Mouse (Mus musculus): ENCODE measurements around the gene Gm13124. TPM values are rescaled to one million over a fixed set of nuclear protein-coding genes. Genes with fewer than 3 reads are reported as not detected.
"Not testable (repeated sequence)": the region's sequence is repeated elsewhere in the genome, so short reads cannot be mapped to it uniquely, and the experiment has no call there.

Gene Gm13124
- polyA plus RNA-seq (2015; fragmentation: Nextera tagmentation; extraction: Ambion mirVana) = not detected in 2 replicates

GRCm38 (mm10) chr4:144565034-144565433 lies at the start of gene Gm13124:
Gene Gm13124 (minus strand): TSS chr4:144565134.
- no peak for ATAC-seq
- H3K4me1 ChIP-seq (ENCODE audit: control insufficient read depth, insufficient read depth, low read length) = no peaks in the 10 kb centered on the region
- no peaks in the 10 kb centered on the region for H3K36me3 ChIP-seq (ENCODE audit: control insufficient read depth, insufficient read depth, low read length)
- no peak within 1 kb of the TSS for H3K27ac ChIP-seq (ENCODE audit: low read length)
- no peak within 1 kb of the TSS for H3K4me2 ChIP-seq (ENCODE audit: low read length)
- H3K4me3 ChIP-seq (ENCODE audit: low read depth, low read length) = no peak within 1 kb of the TSS
- H3K9ac ChIP-seq (ENCODE audit: low read depth, low read length) = no peak within 1 kb of the TSS
- WGBS = 95% methylated on average over 1 of the region's 1 CpGs
- peaks cover 35% of the 10 kb centered on the region for H3K9me3 ChIP-seq (replicated peaks; ENCODE audit: control insufficient read depth, low read length, poor library complexity, severe bottlenecking)
- no peaks in the 10 kb centered on the region for H3K27me3 ChIP-seq (ENCODE audit: control insufficient read depth, insufficient read depth, low read depth, low read length)

GRCm38 (mm10) chr4:144614586-144614985 lies 49.7 kb upstream of the Gm13124 start:
- Histone ChIP-seq H3K4me3 (ENCODE audit: low read depth, low read length) (no peak overlapping the region), H3K36me3 (ENCODE audit: control insufficient read depth, insufficient read depth, low read length) (no peaks in the 10 kb centered on the region), H3K27ac (ENCODE audit: low read length) (no peak overlapping the region), H3K4me1 (ENCODE audit: control insufficient read depth, insufficient read depth, low read length) (no peaks in the 10 kb centered on the region), H3K9me3 (replicated peaks; ENCODE audit: control insufficient read depth, low read length, poor library complexity, severe bottlenecking) (peaks cover 41% of the 10 kb centered on the region), H3K27me3 (ENCODE audit: control insufficient read depth, insufficient read depth, low read depth, low read length) (no peaks in the 10 kb centered on the region), H3K4me2 (ENCODE audit: low read length) (no peak overlapping the region), H3K9ac (ENCODE audit: low read depth, low read length) (no peak overlapping the region)
- ATAC-seq = no peak
- 59% methylated on average over 1 of the region's 1 CpGs for WGBS

GRCm38 (mm10) chr4:144613407-144613806 lies 48.5 kb upstream of the Gm13124 start, which contains the start of gene Aadacl4:
Gene Aadacl4 (plus strand): TSS chr4:144613707.
- H3K4me3 ChIP-seq (ENCODE audit: low read depth, low read length) = no peak within 1 kb of the TSS
- H3K36me3 ChIP-seq (ENCODE audit: control insufficient read depth, insufficient read depth, low read length) = no peaks in the 10 kb centered on the region
- H3K4me2 ChIP-seq (ENCODE audit: low read length) = no peak within 1 kb of the TSS
- H3K9me3 ChIP-seq (replicated peaks; ENCODE audit: control insufficient read depth, low read length, poor library complexity, severe bottlenecking) = peaks cover 35% of the 10 kb centered on the region
- 46% methylated on average over 1 of the region's 1 CpGs for WGBS
- H3K9ac ChIP-seq (ENCODE audit: low read depth, low read length) = no peak within 1 kb of the TSS
- H3K27me3 ChIP-seq (ENCODE audit: control insufficient read depth, insufficient read depth, low read depth, low read length) = no peaks in the 10 kb centered on the region
- no peaks in the 10 kb centered on the region for H3K4me1 ChIP-seq (ENCODE audit: control insufficient read depth, insufficient read depth, low read length)
- H3K27ac ChIP-seq (ENCODE audit: low read length) = no peak within 1 kb of the TSS
- no peak for ATAC-seq

- H3K9ac ChIP-seq (ENCODE audit: low read depth, low read length) = no peak overlapping the region
- H3K4me3 ChIP-seq (ENCODE audit: low read depth, low read length) = no peak overlapping the region
- H3K36me3 ChIP-seq (ENCODE audit: control insufficient read depth, insufficient read depth, low read length) = no peaks in the 10 kb centered on the region
- no peak for ATAC-seq
- peaks cover 24% of the 10 kb centered on the region for H3K9me3 ChIP-seq (replicated peaks; ENCODE audit: control insufficient read depth, low read length, poor library complexity, severe bottlenecking)
- no peaks in the 10 kb centered on the region for H3K27me3 ChIP-seq (ENCODE audit: control insufficient read depth, insufficient read depth, low read depth, low read length)
- no peaks in the 10 kb centered on the region for H3K4me1 ChIP-seq (ENCODE audit: control insufficient read depth, insufficient read depth, low read length)
- no peak overlapping the region for H3K4me2 ChIP-seq (ENCODE audit: low read length)
- no peak overlapping the region for H3K27ac ChIP-seq (ENCODE audit: low read length)
These were observed 27.9 kb upstream of the Gm13124 start for GRCm38 (mm10) chr4:144592790-144593189.

- ATAC-seq = not testable (repeated sequence)
These were observed 21.3 kb upstream of the Gm13124 start for GRCm38 (mm10) chr4:144586207-144586606.

GRCm38 (mm10) chr4:144567752-144568151 lies 2.8 kb upstream of the Gm13124 start:
- Histone ChIP-seq H3K4me2 (ENCODE audit: low read length) (no peak overlapping the region), H3K9ac (ENCODE audit: low read depth, low read length) (no peak overlapping the region), H3K36me3 (ENCODE audit: control insufficient read depth, insufficient read depth, low read length) (no peaks in the 10 kb centered on the region), H3K27me3 (ENCODE audit: control insufficient read depth, insufficient read depth, low read depth, low read length) (no peaks in the 10 kb centered on the region), H3K4me1 (ENCODE audit: control insufficient read depth, insufficient read depth, low read length) (no peaks in the 10 kb centered on the region), H3K4me3 (ENCODE audit: low read depth, low read length) (no peak overlapping the region), H3K9me3 (replicated peaks; ENCODE audit: control insufficient read depth, low read length, poor library complexity, severe bottlenecking) (peaks cover 28% of the 10 kb centered on the region), H3K27ac (ENCODE audit: low read length) (no peak overlapping the region)
- ATAC-seq = no peak

More at GRCm38 (mm10) chr4:144586207-144586606, 21.3 kb upstream of the Gm13124 start:
- H3K9ac ChIP-seq (ENCODE audit: low read depth, low read length); H3K27ac ChIP-seq (ENCODE audit: low read length); H3K36me3 ChIP-seq (ENCODE audit: control insufficient read depth, insufficient read depth, low read length); H3K4me3 ChIP-seq (ENCODE audit: low read depth, low read length); H3K27me3 ChIP-seq (ENCODE audit: control insufficient read depth, insufficient read depth, low read depth, low read length); H3K4me2 ChIP-seq (ENCODE audit: low read length); H3K4me1 ChIP-seq (ENCODE audit: control insufficient read depth, insufficient read depth, low read length): not testable (repeated sequence)
- 85% methylated on average over 12 of the region's 16 CpGs for WGBS
- H3K9me3 ChIP-seq (replicated peaks; ENCODE audit: control insufficient read depth, low read length, poor library complexity, severe bottlenecking) = peaks cover 22% of the 10 kb centered on the region

GRCm38 (mm10) chr4:144561205-144561604 lies 3.7 kb downstream of the Gm13124 start:
- Histone ChIP-seq H3K4me2 (ENCODE audit: low read length) (no peak overlapping the region), H3K9ac (ENCODE audit: low read depth, low read length) (no peak overlapping the region), H3K4me3 (ENCODE audit: low read depth, low read length) (no peak overlapping the region), H3K27me3 (ENCODE audit: control insufficient read depth, insufficient read depth, low read depth, low read length) (no peaks in the 10 kb centered on the region), H3K36me3 (ENCODE audit: control insufficient read depth, insufficient read depth, low read length) (no peaks in the 10 kb centered on the region), H3K4me1 (ENCODE audit: control insufficient read depth, insufficient read depth, low read length) (no peaks in the 10 kb centered on the region), H3K9me3 (replicated peaks; ENCODE audit: control insufficient read depth, low read length, poor library complexity, severe bottlenecking) (peaks cover 39% of the 10 kb centered on the region), H3K27ac (ENCODE audit: low read length) (no peak overlapping the region)
- WGBS = 60% methylated on average over 2 of the region's 2 CpGs
- ATAC-seq = no peak

- H3K27me3 ChIP-seq (ENCODE audit: control insufficient read depth, insufficient read depth, low read depth, low read length) = no peaks in the 10 kb centered on the region
- no peak overlapping the region for H3K27ac ChIP-seq (ENCODE audit: low read length)
- no peak overlapping the region for H3K4me2 ChIP-seq (ENCODE audit: low read length)
- H3K9me3 ChIP-seq (replicated peaks; ENCODE audit: control insufficient read depth, low read length, poor library complexity, severe bottlenecking) = peaks cover 40% of the 10 kb centered on the region
- no peaks in the 10 kb centered on the region for H3K4me1 ChIP-seq (ENCODE audit: control insufficient read depth, insufficient read depth, low read length)
- H3K36me3 ChIP-seq (ENCODE audit: control insufficient read depth, insufficient read depth, low read length) = no peaks in the 10 kb centered on the region
- H3K4me3 ChIP-seq (ENCODE audit: low read depth, low read length) = no peak overlapping the region
- no peak overlapping the region for H3K9ac ChIP-seq (ENCODE audit: low read depth, low read length)
- ATAC-seq = no peak
These were observed 5.1 kb downstream of the Gm13124 start for GRCm38 (mm10) chr4:144559792-144560191.

GRCm38 (mm10) chr4:144551156-144551555 lies 13.8 kb downstream of the Gm13124 start:
- ATAC-seq = no peak

More at GRCm38 (mm10) chr4:144551156-144551555, 13.8 kb downstream of the Gm13124 start:
- Histone ChIP-seq H3K9me3 (replicated peaks; ENCODE audit: control insufficient read depth, low read length, poor library complexity, severe bottlenecking) (peaks cover 37% of the 10 kb centered on the region), H3K27me3 (ENCODE audit: control insufficient read depth, insufficient read depth, low read depth, low read length) (no peaks in the 10 kb centered on the region), H3K36me3 (ENCODE audit: control insufficient read depth, insufficient read depth, low read length) (no peaks in the 10 kb centered on the region), H3K4me1 (ENCODE audit: control insufficient read depth, insufficient read depth, low read length) (no peaks in the 10 kb centered on the region), H3K9ac (ENCODE audit: low read depth, low read length) (no peak overlapping the region), H3K4me2 (ENCODE audit: low read length) (no peak overlapping the region), H3K4me3 (ENCODE audit: low read depth, low read length) (no peak overlapping the region), H3K27ac (ENCODE audit: low read length) (no peak overlapping the region)

Measured in midbrain, embryonic 16.5 days (tissue).